Mouse (Mus musculus): ENCODE results near the gene Nnmt. TPM values are rescaled to one million over a fixed set of nuclear protein-coding genes. Genes with fewer than 3 reads are reported as not detected.

Nnmt gene
- polyA plus RNA-seq, 1 experiment from 2014 or later, result 2.6 TPM

DNA sequence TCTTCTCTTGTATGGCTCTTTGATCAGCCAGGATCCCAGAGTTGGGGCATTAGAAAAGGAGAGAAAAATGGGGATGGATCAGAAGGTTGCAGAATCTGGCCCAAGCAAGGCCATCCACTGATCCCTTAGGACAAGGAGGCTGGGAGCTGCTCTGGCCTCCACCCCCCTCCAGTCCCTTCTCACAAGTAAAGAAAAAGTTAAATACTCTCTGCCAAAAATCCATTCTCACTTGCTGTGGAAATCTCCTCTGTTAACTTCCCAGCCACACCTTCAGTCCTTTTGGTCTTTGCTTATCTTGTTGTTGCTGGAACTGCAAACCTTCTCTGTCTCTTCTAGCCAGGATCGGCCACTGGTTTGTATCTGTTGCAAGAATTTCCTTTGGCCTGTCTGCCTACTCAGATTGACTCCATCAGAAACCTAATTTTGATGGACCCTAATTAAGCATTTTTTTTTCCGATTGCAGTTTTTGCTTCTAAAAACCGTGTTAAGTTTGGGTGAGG is 12.6 kb upstream of the Nnmt start:
- H3K4me1 ChIP-seq (ENCODE audit: insufficient read depth, low read depth, low read length), result peaks cover 5% of the 10 kb centered on the region; the same call in 1 of the 2 replicates
- no peaks in the 10 kb centered on the region for H3K27me3 ChIP-seq (replicated peaks; ENCODE audit: insufficient read depth, low read length)
- H3K36me3 ChIP-seq (ENCODE audit: insufficient read depth, low read length), result no peaks in the 10 kb centered on the region
- no peak for TF ChIP-seq EP300 (IDR thresholded peaks at IDR 0.05)
- no peak for TF ChIP-seq CTCF (IDR thresholded peaks at IDR 0.05)
- no peaks in the 10 kb centered on the region for H3K9me3 ChIP-seq (ENCODE audit: low read length)
- no peak overlapping the region for H3K4me3 ChIP-seq (ENCODE audit: low read depth, low read length)
- H3K9ac ChIP-seq (replicated peaks; ENCODE audit: low read depth), result no peak overlapping the region
- 59% methylated on average over 3 of the region's 3 CpGs for WGBS
- no peak for DNase-seq (ENCODE audit: low spot score)
- H3K27ac ChIP-seq (ENCODE audit: low read length), result no peak overlapping the region
- H3K4me2 ChIP-seq (replicated peaks; ENCODE audit: low read depth, low read length), result no peak overlapping the region
- ATAC-seq, result no peak

GRCm38 (mm10) chr9:48613221-48613620 is 8.3 kb upstream of the Nnmt start:
- Histone ChIP-seq H3K4me1 (ENCODE audit: insufficient read depth, low read depth, low read length) (peaks cover under 1% of the 10 kb centered on the region; the same call in 1 of the 2 replicates), H3K9ac (replicated peaks; ENCODE audit: low read depth) (no peak overlapping the region), H3K27ac (ENCODE audit: low read length) (no peak overlapping the region), H3K4me3 (ENCODE audit: low read depth, low read length) (no peak overlapping the region), H3K27me3 (replicated peaks; ENCODE audit: insufficient read depth, low read length) (no peaks in the 10 kb centered on the region), H3K9me3 (ENCODE audit: low read length) (no peaks in the 10 kb centered on the region), H3K36me3 (ENCODE audit: insufficient read depth, low read length) (no peaks in the 10 kb centered on the region), H3K4me2 (replicated peaks; ENCODE audit: low read depth, low read length) (no peak overlapping the region)
- TF ChIP-seq EP300 (IDR thresholded peaks at IDR 0.05) (no peak), CTCF (IDR thresholded peaks at IDR 0.05) (no peak)
- DNase-seq (ENCODE audit: low spot score) (no peak), ATAC-seq (no peak)
- 75% methylated on average over 4 of the region's 4 CpGs for WGBS

DNA sequence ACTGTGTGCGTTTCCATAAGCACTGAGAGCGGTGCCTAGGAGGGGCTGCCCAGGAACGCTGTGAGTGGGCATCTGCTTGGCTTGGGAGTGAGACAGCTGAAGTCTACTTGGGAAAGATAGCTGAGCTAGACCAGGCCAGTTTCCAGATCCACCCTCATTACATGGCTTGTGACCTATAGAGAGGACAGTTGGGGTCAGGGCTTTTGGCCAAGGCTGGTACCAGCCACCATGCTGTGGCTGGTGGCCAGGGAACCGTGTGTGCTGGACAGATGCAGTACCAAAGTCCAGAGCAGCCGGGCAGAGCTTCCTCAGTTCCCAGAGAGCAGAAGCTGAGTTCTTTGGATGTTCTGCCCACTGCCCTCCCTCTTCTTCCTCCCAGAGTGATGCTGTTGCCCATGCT is 7.6 kb upstream of the Nnmt start:
- DNase-seq (ENCODE audit: low spot score) (no peak), ATAC-seq (no peak)
- Histone ChIP-seq H3K27me3 (replicated peaks; ENCODE audit: insufficient read depth, low read length) (no peaks in the 10 kb centered on the region), H3K4me2 (replicated peaks; ENCODE audit: low read depth, low read length) (no peak overlapping the region), H3K4me3 (ENCODE audit: low read depth, low read length) (no peak overlapping the region), H3K4me1 (ENCODE audit: insufficient read depth, low read depth, low read length) (no peaks in the 10 kb centered on the region), H3K36me3 (ENCODE audit: insufficient read depth, low read length) (no peaks in the 10 kb centered on the region), H3K9me3 (ENCODE audit: low read length) (no peaks in the 10 kb centered on the region), H3K9ac (replicated peaks; ENCODE audit: low read depth) (no peak overlapping the region), H3K27ac (ENCODE audit: low read length) (no peak overlapping the region)
- WGBS, result 82% methylated on average over 5 of the region's 5 CpGs
- TF ChIP-seq EP300 (IDR thresholded peaks at IDR 0.05) (no peak), CTCF (IDR thresholded peaks at IDR 0.05) (no peak)

- Histone ChIP-seq H3K27me3 (replicated peaks; ENCODE audit: insufficient read depth, low read length) (no peaks in the 10 kb centered on the region), H3K4me2 (replicated peaks; ENCODE audit: low read depth, low read length) (no peak overlapping the region), H3K27ac (ENCODE audit: low read length) (no peak overlapping the region), H3K9ac (replicated peaks; ENCODE audit: low read depth) (no peak overlapping the region), H3K36me3 (ENCODE audit: insufficient read depth, low read length) (no peaks in the 10 kb centered on the region), H3K4me3 (ENCODE audit: low read depth, low read length) (no peak overlapping the region), H3K9me3 (ENCODE audit: low read length) (no peaks in the 10 kb centered on the region), H3K4me1 (ENCODE audit: insufficient read depth, low read depth, low read length) (no peaks in the 10 kb centered on the region)
- 21% methylated on average over 1 of the region's 1 CpGs for WGBS
- TF ChIP-seq CTCF (IDR thresholded peaks at IDR 0.05), result no peak
- TF ChIP-seq EP300 (IDR thresholded peaks at IDR 0.05), result no peak
- ATAC-seq (no peak), DNase-seq (ENCODE audit: low spot score) (no peak)
Observed at GRCm38 (mm10) chr9:48611032-48611431, 6.1 kb upstream of the Nnmt start.

DNA sequence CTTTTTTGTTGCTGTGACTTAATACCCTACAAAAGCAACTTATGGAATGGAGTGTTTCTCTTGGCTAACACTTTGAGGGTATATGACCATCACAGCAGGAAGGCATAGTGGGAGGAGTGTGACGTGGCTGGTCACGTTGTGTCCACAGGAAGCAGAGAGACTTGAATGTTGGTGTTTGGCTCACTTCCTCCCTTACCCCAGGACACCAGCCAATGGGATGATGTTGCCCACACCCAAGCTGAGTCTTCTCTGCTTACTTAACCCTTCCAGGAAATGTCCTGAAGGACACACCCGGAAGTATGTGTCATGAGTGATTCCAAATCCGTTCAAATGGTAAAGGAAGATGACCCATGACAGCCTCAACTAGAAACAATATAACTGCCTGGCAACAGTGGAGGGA is 4.8 kb upstream of the Nnmt start:
- Histone ChIP-seq H3K9me3 (ENCODE audit: low read length) (no peaks in the 10 kb centered on the region), H3K4me2 (replicated peaks; ENCODE audit: low read depth, low read length) (no peak overlapping the region), H3K27ac (ENCODE audit: low read length) (no peak overlapping the region), H3K4me1 (ENCODE audit: insufficient read depth, low read depth, low read length) (no peaks in the 10 kb centered on the region), H3K27me3 (replicated peaks; ENCODE audit: insufficient read depth, low read length) (no peaks in the 10 kb centered on the region), H3K4me3 (ENCODE audit: low read depth, low read length) (no peak overlapping the region), H3K9ac (replicated peaks; ENCODE audit: low read depth) (no peak overlapping the region), H3K36me3 (ENCODE audit: insufficient read depth, low read length) (no peaks in the 10 kb centered on the region)
- WGBS, result 44% methylated on average over 4 of the region's 4 CpGs
- peak; percentile 58 for ATAC-seq
- TF ChIP-seq EP300 (IDR thresholded peaks at IDR 0.05), result no peak
- TF ChIP-seq CTCF (IDR thresholded peaks at IDR 0.05), result no peak
- DNase-seq (ENCODE audit: low spot score), result peak; percentile 47

GRCm38 (mm10) chr9:48607417-48607816 is 2.5 kb upstream of the Nnmt start:
- no peak for ATAC-seq
- TF ChIP-seq CTCF (IDR thresholded peaks at IDR 0.05) (no peak), EP300 (IDR thresholded peaks at IDR 0.05) (no peak)

DNA sequence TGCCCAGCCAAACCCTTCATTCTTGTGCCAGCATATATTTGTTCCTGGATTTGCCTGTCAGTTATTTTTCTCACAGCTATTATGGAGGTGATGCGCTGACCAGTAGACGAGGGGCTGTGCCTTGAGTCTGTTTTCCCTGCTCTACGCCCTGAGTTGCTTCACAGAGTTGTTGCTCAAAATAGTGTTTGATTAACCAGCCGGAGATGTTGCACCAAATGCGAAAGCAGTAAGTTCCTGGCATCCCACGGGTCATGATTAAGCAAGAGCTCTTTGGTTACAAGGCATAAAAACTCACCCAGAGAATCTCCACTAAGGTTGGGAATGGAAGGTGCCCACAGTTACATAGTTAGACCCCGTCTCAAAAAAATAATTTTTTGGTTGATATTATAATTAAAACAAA is 1.2 kb upstream of the Nnmt start:
- Histone ChIP-seq H3K27me3 (replicated peaks; ENCODE audit: insufficient read depth, low read length) (no peaks in the 10 kb centered on the region), H3K36me3 (ENCODE audit: insufficient read depth, low read length) (no peaks in the 10 kb centered on the region), H3K4me1 (ENCODE audit: insufficient read depth, low read depth, low read length) (no peaks in the 10 kb centered on the region), H3K27ac (ENCODE audit: low read length) (no peak overlapping the region), H3K4me3 (ENCODE audit: low read depth, low read length) (no peak overlapping the region), H3K9ac (replicated peaks; ENCODE audit: low read depth) (no peak overlapping the region), H3K4me2 (replicated peaks; ENCODE audit: low read depth, low read length) (no peak overlapping the region), H3K9me3 (ENCODE audit: low read length) (no peaks in the 10 kb centered on the region)
- DNase-seq (ENCODE audit: low spot score) (peak; percentile 18), ATAC-seq (no peak)
- 73% methylated on average over 7 of the region's 7 CpGs for WGBS
- no peak for TF ChIP-seq EP300 (IDR thresholded peaks at IDR 0.05)
- no peak for TF ChIP-seq CTCF (IDR thresholded peaks at IDR 0.05)

More at GRCm38 (mm10) chr9:48607417-48607816, 2.5 kb upstream of the Nnmt start:
- H3K9me3 ChIP-seq (ENCODE audit: low read length), result no peaks in the 10 kb centered on the region
- no peaks in the 10 kb centered on the region for H3K4me1 ChIP-seq (ENCODE audit: insufficient read depth, low read depth, low read length)
- no peak overlapping the region for H3K4me3 ChIP-seq (ENCODE audit: low read depth, low read length)
- DNase-seq (ENCODE audit: low spot score), result no peak
- H3K36me3 ChIP-seq (ENCODE audit: insufficient read depth, low read length), result no peaks in the 10 kb centered on the region
- no peak overlapping the region for H3K4me2 ChIP-seq (replicated peaks; ENCODE audit: low read depth, low read length)
- H3K9ac ChIP-seq (replicated peaks; ENCODE audit: low read depth), result no peak overlapping the region
- no peak overlapping the region for H3K27ac ChIP-seq (ENCODE audit: low read length)
- WGBS, result 76% methylated on average over 7 of the region's 7 CpGs
- no peaks in the 10 kb centered on the region for H3K27me3 ChIP-seq (replicated peaks; ENCODE audit: insufficient read depth, low read length)

All from lung, postnatal 0 days (tissue).